Mouse (Mus musculus): ENCODE measurements around the gene Atp6v1e1.
"Not testable (repeated sequence)": the region's sequence is repeated elsewhere in the genome, so short reads cannot be mapped to it uniquely, and the experiment has no call there.

Atp6v1e1 gene

DNA sequence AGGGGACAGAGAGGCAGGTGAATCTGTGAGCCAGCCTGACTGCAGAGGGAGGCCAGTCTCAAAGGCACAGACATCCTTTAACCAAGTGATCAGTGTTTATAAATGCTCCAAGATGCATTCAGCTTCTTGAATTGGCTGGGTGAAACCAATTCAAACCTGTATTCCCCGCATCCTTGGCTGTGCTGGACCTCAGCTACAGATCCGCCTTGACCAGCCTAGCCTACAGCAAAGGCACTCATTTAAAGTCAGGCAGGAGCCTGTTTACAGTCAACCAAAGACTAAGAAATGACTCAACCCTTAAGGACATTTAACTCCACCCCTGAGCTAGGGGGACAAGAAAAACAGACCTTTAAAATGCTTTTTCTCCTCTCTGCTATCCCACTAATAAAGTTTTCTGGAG, 3.3 kb downstream of the Atp6v1e1 start:
- no peak for DNase-seq

DNA sequence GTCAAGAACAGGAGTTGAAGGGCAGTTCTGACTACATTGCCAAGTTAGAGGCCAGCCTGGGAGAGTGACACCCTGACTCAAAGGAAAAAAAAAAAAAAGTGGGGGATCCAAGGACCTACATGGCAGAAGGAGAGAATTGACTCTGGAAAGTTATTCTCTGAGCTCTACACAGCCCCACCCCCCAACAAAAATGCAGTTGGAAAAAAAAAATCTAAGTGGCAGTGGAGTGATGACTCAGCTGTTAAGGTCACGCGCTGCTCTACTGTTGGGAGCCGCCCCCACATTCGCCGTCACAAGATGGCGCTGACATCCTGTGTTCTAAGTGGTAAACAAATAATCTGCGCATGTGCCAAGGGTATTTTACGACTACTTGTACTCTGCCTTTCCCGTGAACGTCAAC, 10.6 kb downstream of the Atp6v1e1 start:
- DNase-seq, result not testable (repeated sequence)

DNA sequence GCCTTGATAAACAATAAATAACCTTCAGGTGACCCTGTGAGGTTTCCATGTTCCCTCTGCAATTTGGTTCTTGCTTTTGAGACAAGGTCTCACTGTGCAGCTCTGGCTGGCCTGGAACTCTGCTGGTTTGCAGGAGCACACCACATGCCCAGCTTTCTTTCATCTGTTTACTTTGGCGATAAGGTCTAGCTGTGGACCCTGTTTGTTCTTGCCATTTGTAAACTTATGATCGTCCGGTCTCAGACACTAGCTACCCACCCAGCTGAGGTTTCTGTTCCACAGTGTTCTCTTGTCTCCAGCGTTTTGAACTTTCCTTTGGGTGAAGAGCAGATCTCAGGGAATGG, 14.9 kb downstream of the Atp6v1e1 start:
- DNase-seq, result no peak

DNA sequence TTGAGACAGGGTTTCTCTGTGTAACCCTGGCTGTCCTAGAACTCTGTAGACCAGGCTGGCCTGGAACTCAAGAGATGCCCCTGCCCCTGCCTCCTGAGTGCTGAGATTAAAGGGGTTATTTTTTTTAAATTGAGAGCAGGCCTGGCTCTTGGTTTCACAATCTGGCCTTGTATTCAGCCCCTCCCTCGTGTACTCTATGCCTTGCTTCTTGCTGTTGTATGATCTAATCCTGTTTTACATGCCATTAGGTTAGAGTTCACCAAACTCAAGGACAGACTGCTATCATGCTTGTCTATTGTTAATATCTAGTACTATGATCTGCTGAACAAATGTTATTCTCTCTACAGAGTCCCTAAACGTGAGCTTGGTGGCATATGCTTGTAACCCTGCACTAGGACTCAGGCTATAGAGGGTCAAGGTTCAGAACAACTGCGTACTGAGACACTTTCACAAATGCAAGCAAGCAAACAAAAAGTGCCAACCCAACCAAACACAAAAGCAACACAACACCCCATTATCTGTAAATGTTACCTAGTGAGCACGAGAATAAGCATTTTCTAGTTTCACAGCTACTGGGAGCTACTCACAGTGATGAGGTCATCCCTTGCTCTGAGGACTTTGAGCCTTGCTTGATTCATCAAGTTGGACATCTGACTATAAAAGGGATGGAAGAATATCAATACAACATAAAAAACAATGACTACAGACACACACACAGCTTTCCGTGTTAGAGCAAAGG, 15.4 kb downstream of the Atp6v1e1 start:
- DNase-seq, result no peak

DNA sequence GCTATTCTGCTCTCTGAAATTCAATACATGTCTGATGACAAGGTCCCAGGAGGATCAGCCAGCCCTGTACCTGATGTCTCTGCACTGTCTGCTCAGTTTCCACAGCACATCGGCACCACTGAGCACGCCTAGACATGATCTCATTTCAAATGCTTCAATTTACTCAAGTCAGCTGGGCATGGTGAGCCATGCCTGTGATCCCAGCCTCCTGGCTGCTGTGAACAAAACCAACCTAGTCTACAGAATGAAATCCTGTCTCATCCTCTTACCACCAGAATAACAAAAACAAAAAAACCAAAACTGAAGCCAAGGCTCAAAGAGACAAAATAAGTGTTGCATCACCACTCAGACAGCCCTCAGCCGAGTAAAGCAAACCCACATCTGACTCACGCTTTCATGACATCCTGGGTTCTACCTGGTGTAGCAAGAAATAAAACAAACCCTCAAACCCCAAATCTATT, 23.0 kb downstream of the Atp6v1e1 start:
- no peak for DNase-seq

DNA sequence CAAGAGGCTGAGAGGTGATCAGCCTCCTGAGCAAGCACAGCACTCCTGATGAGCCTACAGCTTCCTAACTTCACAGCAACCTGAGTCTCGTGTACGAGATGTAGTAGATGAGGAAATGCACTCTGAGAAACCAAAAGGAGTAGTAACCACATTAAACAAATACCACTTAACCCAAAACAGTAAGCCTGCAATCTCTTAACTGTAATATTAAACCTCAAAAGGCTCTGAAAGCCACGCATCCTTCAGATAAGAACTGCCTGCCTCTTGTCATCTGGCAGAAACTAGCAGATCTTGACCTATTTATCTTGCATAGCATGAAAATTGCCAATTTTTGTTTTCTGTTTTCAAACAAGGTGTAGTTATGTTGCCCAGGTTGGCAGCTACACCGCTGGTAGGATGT, 23.7 kb downstream of the Atp6v1e1 start:
- DNase-seq, result no peak

DNA sequence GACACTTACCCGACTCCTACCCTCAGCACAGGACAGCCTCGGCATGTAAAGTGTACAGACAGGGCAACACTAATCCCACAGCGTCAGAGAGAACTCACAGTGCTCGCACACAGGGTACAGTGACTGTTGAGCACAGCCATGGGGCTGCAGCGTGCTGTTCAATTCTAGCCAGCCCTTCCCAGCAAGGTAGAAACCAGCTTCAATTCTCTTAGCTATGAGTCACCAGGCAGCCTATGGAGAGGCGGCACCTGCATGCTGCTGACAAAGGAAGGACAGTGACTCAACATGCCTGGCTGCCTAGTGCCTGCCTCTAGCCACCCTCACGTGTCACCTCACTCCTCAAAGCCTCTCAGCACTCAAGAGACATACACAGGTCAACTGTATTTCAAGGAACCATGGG, 24.6 kb downstream of the Atp6v1e1 start:
- DNase-seq, result peak; percentile 24

DNA sequence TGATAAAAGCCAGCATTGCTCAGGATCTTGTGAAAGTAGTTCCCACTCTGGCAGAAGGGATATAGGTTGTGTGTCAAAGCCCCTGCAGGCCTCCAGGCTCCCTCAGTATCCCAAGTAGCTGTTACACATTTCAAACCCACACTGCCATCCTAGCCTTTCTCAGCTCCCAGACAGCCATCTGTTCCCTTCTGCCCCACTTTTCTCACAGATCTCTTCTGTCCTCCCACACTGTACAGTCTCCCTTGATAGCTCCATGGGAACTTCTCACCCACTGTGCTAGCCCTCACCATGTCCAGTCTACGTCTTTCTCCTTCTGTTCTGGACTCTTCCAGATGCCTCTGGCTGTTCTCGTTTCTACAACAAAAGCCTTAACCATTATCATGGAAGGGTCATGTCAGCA, 26.5 kb downstream of the Atp6v1e1 start:
- peak; percentile 21 for DNase-seq

DNA sequence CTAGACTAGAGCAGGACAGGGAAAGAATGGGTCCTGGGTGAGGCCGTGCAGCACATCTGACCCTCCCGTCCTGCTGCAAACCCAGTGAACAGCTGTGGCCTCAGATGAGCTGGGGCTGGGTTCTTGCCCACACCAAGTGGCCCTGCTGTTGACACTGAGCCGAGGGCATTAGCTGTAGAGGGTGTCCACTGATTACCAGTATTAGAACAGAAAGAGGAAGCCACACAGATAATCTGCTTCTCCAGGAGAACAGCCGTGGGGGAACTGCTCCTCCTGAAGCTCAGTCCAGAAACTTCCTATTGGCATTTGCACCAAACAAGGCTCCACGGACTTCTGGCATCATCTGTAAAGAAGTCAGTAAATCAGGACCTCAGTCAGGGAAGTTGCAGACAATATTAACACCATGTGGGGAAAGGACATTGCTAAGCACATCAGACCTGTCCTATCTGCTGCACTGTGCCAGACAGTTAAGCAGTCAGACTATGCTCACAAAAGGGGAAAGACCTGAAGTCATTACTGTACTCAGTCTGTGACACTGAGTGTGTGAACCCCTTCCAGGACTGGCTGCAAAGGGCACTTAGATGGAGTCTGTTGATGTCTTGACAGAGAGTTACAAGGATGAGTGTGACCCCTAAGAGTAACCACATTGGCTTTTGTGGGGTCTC, 27.0 kb downstream of the Atp6v1e1 start:
- no peak for DNase-seq

DNA sequence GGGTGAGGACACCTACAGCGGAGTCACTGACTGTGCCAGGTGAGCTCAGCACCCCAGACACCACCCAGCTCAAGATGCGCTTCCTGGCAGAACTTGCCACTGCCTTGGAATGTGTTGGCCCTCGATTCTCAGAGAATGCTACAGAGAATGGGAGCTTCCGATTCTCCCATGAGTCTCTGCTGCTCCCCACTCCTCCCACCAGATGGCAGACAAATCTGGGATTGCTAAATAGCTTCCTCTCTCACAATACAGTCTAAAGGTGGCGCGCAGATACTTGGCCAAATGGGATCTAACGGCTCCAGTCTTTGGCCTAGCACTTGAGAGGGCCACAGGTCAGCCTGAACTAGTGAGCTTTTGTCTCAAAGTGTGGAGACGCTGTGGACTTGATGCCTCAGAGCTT, 29.6 kb downstream of the Atp6v1e1 start:
- no peak for DNase-seq

DNA sequence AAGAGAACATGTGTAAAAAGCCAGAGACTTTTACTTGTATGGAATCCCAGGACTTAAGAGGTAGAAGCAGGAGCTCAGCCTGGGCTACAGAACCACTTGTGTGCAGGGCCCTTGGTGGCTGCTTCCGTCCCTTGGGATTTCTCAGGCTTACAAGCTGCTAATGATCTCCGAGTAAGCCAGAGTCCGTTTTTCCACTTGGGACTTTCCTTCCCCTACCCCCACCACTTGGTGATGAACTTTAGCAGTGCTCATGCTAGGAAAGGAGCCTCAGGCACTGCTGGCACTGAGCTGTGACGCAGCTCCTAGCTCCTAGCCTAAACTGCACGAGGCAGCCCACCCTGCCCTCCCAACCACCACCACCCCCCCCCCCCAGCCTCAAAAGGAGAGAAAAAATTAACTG, 31.9 kb downstream of the Atp6v1e1 start:
- no peak for DNase-seq

DNA sequence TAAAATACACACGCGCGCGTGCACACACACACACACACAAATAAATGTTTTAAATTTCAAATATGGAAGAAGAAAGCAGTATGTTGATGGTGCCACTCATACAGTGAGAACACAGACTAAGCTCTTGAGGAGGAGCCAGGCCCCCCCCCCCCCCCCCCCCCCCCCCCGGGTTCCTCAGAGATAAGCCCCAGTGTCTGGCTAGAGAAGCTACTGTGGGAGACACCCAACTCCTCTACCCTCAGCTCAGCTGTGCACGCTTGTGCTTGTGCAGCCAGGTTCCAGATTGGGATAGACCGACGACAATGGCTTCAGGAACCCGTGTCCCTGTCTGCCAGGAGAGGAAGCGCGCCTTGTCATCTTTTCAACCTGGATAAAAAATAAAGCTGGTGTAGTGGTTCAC, 32.4 kb downstream of the Atp6v1e1 start:
- DNase-seq, result no peak

DNA sequence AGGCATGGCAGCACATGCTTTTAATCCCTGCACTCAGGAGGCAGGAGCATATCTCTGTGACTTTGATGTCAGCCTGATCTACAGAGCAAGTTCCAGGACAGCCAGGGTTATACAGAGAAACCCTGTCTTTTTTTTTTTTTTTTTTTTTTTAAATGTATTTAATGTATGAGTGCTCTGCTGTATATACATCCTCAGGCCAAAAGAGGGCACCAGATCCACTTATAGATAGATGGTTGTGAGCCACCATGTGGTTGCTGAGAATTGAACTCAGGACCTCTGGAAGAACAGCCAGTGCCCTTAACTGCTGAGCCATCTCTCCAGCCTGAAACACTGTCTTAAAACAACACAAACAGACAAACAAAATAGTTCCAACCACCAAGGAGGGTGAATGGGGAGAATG, 33.7 kb downstream of the Atp6v1e1 start:
- no peak for DNase-seq

DNA sequence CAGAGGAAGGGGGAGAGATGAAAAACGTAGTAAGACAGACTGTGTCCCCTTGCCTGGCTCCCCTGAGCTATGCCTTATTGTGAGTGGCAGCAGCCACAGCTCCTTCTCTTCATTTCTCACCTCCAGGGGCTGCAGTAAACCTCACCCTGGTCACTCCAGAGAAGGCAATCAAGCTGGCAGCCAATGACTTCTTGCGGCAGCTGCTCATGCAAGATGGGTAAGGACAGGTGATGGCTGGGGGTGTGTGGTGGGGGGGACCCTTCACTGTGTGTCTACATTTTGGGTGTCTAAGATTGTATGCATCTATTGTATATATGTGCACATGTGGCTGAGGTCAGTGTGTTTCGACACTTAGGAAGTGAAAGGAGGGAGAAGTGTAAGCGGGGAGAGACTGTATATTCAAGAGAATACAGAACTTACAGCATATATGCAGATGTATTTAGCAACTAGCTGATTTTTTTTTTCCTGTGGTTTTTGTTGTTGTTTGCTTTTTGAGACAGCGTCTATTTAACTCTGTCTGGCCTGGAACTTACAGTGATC, 34.5 kb downstream of the Atp6v1e1 start:
- no peak for DNase-seq

DNA sequence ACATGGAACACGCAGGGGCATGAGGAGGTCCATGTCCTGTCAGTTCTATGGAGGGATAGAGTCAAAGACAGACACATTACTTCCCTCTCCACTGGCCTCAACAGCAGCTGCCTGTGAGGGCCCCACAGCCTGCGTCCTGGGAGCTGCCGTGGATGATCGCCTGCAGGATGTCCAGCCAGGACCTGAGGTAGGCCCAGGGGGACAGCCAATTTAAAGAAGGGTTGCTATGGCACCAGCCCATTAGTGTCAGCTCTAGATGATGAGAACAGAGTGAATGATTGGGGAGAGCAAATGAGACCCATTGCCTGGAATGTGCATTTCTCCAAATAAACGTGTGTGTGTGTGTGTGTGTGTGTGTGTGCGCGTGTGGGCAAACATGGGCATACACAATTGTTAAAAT, 38.2 kb downstream of the Atp6v1e1 start:
- DNase-seq, result no peak

DNA sequence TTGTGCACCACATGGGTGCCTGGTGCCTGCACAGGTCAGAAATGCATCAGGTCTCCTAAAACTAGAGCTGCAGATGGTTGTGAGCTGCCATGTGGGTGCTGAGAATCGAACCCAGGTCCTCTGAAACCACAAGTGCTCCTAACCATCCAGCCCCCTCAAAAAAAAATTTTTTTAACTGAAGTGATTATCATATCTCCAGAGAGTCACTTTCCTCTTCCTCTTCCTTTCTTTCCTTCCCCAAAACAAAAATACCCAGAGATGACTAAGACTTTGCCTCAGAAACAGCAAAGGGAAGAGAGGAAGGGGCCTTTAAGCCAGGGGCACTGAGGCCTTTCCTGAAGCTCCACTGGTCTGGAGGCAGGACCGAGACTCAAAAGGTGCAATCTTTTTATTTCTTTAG, 39.6 kb downstream of the Atp6v1e1 start:
- no peak for DNase-seq

DNA sequence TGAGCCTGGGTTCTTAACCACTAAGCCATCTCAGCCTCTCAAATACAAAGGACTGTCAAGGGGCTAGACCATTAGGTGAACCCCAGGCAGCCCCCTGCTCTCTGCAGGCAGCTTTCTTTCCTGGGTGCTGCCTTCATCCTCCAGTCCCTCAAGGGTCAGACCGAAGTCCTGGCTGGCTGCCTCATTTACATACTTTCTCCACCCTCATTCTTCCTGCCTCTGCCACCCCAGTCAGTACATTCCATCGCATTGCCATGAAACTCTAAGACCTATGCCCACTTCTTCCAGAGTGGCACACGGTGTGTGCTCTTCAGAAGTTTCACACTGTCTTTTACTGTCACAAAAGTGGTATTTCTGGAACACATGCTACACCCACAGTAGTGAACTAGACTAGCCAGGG, 44.4 kb downstream of the Atp6v1e1 start:
- DNase-seq, result no peak

DNA sequence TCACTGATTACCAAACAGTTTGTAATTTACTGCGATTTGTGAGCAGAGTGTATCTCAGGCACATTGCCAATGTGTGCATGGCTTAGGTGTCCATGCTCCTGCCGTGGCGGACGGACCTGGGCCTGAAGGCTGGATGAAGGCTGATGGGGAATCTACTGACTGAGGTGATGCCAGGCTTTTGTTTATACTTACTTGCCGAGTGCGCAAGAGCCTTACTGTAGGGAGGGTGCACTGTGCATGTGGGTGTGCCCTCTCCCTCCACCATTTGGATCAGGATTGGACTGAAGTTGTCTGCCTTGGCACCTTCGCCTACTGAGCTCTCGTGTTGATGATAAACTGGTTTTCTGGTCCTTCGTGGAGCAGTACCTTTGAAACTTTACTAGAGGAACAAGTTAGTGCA, 45.1 kb downstream of the Atp6v1e1 start:
- no peak for DNase-seq

DNA sequence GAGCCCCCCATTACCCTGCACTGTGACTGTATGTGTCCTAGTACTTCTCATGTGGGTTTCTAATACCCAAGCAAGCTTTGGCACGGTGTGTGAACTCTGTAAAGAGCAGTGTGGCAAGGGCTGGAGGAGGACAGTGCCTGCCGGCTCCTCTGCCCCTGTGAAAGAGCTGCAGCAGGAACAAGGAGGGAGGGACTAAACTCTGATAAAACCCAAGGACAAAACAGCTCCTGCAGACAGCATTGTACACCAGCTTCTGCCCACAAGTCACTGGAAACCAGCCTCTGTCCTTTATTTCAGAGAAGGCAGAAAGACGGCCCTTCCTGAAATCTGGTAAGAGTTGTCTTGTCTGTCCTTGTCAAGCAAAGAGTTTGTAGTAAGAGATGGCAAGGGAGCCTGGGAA, 46.3 kb downstream of the Atp6v1e1 start:
- DNase-seq, result no peak

DNA sequence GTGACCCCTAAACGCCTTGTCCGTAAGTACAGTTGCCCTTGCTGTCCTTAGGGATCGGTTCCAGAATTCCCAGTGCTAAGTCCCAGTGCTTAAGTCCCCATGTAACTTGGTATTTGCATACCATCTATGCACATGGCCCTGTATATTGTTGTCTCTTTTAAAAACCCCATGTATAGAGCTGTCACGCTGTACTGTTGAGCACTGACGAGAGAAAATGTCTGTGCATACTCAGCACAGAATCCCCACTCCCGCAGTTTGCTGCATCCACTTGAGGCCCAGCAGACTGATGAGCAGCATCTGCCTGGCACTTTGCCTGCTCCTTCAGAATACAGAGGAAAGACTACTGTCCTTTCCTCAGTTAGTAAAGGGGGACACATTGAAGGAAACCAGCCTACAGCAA, 48.8 kb downstream of the Atp6v1e1 start:
- DNase-seq, result no peak

DNA sequence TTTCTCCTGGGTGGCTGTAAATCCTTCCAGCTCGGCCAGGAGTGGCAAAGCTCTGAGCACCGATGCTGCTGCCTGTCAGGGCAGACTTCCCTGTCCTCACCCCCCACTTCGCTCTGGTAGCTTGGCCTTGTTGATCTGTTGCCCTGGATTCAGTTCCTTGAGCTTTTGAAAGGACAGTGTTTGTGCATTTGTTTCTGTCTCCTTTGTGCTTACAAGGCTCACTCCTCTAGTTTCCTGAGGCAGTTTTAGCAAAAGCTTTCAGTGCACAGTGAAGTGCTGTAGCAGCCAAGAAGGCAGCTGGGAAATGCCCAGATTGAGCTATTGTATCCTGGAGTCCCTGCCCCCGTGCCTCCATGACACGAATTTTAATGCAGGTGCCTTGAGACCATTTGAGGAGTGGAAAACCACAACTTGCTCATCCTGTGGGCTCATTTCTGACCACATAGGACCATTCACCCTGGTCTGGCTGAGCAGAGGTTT, 49.4 kb downstream of the Atp6v1e1 start, which contains the start of gene Slc25a18:
Gene Slc25a18 (plus strand): TSS at position 430 of the 480 bp plus-strand sequence.
- peak; percentile 22 for DNase-seq

DNA sequence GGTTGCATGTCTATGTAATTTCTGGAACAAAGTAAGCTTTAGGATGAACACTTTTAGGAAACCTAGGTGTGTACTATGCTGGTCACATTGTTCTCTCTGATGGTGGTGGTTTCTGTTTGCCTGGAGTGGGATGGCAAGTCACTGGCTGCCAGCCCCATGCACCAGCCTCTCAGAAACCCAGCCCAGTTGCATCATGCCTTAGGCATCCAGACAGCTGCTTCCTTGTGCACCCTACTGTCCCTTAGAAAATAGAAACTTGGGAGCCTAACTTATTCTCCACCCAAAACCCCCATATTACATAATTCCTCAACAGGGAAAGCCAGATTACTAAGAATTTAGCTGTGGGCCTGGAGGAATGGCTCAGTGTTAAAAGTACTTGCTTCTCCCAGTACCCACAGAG, 50.6 kb downstream of the Atp6v1e1 start:
- no peak for DNase-seq

DNA sequence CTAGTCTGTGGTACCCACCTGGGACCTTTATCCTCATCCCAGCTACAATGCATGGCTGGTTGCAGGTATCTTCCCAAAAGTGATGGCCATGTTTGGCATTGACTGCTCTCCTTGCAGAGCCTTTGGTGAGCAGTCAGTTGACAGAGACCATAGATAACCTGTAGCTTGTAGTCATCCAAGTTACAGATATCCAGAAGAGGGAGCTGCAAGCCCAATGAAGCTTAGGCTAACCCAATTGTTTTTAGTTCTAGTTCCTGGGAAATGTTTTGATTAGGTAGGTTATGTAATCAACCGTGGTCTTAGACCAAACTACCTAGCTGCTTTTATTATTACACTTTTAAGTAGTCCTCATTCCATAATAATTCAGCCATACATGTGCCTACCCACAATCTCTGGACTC, 51.2 kb downstream of the Atp6v1e1 start:
- no peak for DNase-seq

DNA sequence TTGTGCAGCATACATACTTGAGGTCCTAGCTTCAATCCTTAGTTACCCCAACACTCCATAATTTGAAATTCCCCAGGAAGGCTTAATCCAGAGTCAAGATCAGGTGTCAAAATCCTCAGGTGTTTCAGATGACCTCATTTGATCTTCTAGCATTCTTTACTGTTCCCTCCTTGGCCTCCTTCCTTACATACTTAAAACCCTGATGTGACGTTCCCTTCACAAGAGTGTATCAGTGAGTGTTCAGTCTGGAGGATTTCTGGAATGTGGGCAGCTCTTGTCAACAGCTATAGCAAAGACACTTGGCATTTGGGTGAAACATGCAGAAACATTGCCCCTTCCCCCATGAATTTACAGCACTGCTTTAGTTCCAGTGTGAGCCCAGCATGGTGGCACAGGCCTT, 52.6 kb downstream of the Atp6v1e1 start:
- no peak for DNase-seq

Measured in cerebellum, adult 11-12 months (tissue).